Mouse (Mus musculus) kidney, adult 10 weeks (tissue): ENCODE measurements around the gene Wdr35. TPM values are rescaled to one million over a fixed set of nuclear protein-coding genes. Genes with fewer than 3 reads are reported as not detected.

Experiments used
- polyA plus RNA-seq: library from polyadenylated mRNA; stranded (reverse); fragments of 350-450 nt; fragmentation: Illumina TruSeq; extraction: RNeasy Lipid Tissue Mini Kit (QIAGEN cat#74804); gene quantifications from one replicate; pipeline ENCODE4 v1.2.3, GENCODE M21; 2014; ENCODE audit warnings: low read depth, low replicate concordance

The Wdr35 gene
- polyA plus RNA-seq = 24.6 TPM

DNA sequence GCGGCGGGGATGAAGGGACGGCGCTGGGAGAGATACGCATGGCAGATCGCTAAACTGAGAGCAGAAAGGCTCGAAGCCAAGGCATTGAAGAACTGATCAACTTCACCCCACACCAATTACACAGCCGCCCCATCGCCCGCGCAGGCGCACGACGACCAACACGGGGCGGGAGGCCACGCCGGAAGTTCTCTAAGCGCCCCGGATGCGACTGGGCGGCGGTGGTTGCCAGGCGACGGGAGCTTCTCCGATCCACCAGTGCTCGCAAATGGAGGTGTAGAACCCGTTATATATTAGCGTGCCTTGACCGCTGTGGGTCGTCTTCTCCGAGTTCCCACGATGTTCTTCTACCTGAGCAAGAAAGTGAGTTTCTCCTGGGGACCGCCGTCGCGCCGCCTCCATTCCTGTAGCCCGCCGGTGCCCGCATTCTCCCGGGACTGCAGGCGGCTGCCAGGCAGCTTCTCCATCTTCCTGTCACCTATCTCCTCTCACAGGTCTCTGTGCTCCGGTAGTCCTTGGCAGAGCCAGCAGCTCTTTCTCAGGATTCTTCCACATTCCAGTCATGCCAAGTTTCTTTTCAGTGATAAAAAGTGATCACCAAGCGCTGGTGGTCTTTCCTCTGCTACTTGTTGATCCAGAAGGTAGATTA lies at the start of gene Wdr35:
Gene Wdr35, plus strand, starts transcription at position 73 of the 646 bp plus-strand sequence.

GRCm38 (mm10) chr12:8947714-8948464 lies 25.8 kb upstream of the Wdr35 start, which contains the start of gene Matn3:
Gene Matn3 (plus strand): TSS chr12:8947929.

DNA sequence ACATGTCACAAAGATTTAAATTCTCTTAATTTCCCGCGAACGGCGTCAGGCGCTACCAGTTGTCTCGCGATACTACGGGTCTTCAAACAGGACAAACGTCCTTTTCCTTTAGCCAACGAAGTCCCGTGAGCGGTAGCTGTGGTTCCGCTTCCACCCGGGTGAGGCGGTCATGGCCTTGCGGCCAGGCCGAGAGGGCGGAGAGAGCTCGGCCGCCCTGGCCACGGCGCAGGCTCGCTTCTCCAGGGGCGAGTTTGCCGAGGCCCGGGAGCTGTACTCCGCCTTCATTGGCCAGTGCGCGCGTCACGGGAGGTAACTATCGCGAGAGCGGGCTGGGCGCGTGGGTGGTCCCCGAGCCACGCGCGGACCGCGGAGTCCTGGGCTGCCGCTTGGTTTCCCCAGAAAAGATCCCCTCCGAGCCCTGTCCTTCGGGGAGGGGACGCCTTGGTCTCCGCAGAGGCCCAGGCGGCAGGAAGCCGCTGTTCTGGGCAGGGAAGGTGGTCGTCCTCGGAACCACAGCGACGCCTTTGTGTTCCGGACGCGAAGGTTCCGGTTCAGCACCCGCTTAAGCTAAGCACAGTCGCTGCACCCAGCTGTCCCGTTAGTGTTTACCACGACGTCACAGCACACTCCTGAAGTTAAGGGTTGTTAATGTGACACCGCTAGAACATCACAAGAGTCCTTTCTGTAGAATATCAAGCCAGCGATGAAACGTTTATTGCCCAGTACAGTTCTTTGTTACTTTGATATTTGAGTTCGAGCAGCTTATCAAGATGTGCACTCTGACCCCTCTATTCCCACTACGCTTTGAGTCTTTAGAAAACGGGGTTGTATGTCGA lies 56.4 kb downstream of the Wdr35 start, which contains the start of gene Ttc32:
Gene Ttc32, plus strand, starts transcription at position 110 of the 836 bp plus-strand sequence.

Other genes starting within 250 kb of the Wdr35 start
- 2.5 TPM for gene Sdc1, start 202.6 kb upstream of the Wdr35 start, polyA plus RNA-seq
- gene Laptm4a, start 52.2 kb upstream of the Wdr35 start, polyA plus RNA-seq = 829 TPM
- not detected for gene Matn3, start 26.0 kb upstream of the Wdr35 start, polyA plus RNA-seq
- gene Ttc32, start 56.1 kb downstream of the Wdr35 start, polyA plus RNA-seq = 88.4 TPM